Mouse (Mus musculus): Measurements from ENCODE around the gene Cacnb2. TPM values are rescaled to one million over a fixed set of nuclear protein-coding genes. Genes with fewer than 3 reads are reported as not detected.

Gene Cacnb2
- total RNA-seq, 1 experiment from 2014 or later = 35.5 TPM

DNA sequence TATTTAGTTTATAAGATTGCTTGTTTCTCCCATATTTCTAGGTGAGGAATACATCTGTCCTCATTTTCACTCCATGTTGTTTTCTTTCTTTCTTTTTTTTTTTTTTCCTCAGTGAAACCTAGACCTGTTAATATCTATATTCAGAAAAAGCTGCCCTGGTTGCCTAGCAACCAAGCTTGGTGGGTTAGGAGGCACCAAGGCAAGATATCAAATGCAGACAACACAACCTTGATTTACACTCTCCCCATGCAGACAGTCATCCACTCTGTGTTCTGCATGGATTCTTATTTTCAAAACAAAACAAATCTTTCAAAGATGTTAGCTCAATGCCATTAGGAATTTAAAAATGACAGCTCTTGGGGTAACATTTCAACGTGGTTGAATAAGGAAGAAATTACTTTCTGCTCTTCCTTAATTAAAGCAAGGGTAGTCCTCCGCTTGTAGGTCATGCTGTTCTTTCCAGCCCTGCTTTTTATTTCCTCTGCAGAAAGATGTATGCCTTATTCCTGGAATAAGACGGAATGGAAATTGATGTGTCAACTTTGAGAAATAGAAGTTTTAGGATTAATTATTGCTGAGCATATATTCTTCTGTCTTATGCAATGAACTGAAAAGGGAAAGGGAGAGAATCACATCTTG, 172.1 kb downstream of the Cacnb2 start:
- no peak for DNase-seq

DNA sequence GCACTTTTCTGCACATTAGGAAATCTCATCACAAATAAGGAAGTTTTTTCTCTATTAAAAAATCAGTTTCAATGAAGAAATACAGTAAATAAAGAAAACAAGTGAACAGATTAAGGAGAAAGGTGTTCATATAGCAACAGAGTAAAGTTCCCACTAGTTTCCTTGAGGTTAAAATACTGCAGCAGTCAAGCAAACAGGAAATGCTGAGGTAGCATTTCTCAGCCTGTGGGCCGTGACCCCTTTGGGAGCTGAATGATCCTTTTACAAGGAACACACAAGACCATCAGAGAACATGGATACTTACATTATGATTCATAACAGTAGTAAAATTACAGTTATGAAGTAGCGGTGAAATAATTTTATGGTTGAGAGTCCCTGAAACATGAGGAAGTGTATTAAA, 185.1 kb downstream of the Cacnb2 start:
- no peak for DNase-seq

DNA sequence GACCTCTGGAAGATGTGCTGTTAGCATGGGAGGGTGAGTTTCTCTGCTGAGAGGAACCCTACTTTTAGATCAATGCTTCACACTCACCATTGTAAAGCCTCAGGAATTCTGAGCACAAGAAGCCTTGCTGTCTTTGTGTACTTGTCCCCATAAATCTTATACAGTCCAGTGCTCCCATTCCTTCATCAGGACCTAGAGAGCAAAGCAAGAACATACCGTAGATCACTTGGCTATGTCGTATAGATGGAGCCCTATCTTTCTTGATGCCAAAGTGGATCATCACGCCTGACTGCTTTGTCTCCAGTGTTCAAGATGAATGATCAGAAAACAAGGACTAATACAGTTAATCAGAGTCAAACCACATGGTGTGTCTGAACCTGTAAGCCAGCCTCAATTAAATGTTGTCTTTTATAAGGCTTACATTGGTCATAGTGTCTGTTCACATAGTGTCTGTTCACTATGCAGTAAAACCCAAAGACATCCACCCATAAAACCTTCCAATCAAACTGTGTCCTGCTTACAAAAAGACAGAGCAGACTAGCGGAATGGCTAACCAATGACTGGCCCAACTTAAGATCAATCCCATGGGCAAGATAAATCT, 198.7 kb downstream of the Cacnb2 start:
- DNase-seq = no peak

- DNase-seq = no peak
Observed at GRCm38 (mm10) chr2:14807650-14808347, 204.9 kb downstream of the Cacnb2 start.

DNA sequence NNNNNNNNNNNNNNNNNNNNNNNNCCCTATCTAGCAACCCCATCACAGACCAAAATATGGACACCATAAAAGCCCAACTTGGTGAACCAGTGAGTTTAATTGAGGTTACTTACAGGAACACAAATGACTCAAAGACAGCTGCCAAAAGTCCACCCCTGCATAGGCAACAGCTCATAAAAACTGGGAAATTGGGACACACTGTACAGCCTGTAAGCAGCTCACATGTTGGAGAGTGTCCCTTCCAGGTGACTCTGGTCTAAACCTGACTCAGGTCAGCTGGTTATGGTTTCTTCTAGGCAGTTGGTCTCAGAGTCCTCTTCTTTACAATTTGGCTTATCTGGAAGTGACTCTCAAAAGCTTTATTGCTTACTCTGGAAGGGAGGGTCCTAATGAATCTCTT, 212.1 kb downstream of the Cacnb2 start:
- no peak for DNase-seq

- DNase-seq = no peak
Observed at GRCm38 (mm10) chr2:14818651-14819050, 215.8 kb downstream of the Cacnb2 start.

DNA sequence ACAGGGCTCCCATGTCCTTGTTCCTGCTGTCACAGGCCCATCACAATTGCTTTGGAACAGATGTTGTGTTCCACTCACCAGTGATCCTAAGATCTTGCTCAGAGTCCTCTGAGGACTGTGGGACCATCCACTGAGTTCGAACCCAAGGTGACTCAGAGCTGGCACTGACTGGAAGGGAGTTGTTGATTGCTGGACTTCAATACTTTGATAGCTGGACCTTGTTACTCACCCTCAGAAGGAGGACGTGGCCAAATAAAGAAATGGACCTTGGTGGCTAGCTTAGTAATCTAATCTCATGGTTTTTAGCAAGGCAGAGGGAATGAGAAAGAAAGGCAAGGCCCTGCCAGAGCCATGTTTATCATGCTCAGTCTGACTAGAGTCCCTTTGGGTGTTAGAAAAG, 218.1 kb downstream of the Cacnb2 start:
- peak; percentile 43 for DNase-seq

- DNase-seq = no peak
Observed at GRCm38 (mm10) chr2:14823105-14823504, 220.2 kb downstream of the Cacnb2 start.

GRCm38 (mm10) chr2:14823816-14824348, 221.0 kb downstream of the Cacnb2 start:
- DNase-seq = no peak

DNA sequence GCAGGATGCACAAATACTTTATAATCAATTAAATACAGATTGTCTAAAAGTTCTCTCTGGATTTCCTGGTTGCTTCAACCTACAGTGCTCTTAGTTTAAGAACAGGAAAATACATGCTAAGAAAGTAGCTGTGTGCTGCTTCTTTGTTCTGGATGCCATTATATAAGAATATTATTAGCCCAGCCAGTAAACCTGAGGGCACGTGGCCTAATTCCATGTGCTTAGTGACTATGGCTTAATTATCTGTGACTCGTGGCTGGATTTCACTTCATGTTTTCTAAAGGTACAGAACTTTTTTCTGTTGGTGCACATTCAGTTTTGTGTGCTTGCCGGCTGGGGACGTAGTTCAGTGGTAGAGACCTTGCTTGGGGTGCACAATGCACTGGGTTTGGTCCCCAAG, 222.3 kb downstream of the Cacnb2 start:
- DNase-seq = no peak

DNA sequence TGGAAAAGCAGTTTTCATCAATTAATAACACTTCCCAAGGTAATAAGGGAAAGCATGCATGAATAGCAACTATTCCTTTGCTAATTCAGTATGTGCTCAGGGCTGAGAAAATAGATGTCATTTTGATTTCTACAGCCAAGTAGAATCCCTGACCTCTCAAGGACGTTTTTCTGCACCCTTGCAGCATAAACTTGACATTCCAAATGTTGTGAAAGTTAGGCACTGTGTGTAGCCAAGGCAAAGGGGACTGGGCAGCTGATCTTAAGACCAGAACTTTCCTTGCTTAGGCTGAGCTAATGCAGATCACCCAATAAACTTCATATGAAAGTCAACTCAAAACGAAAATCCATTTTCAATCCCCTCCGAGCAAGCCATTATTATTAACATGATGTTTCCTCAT, 226.6 kb downstream of the Cacnb2 start:
- DNase-seq = peak; percentile 52

DNA sequence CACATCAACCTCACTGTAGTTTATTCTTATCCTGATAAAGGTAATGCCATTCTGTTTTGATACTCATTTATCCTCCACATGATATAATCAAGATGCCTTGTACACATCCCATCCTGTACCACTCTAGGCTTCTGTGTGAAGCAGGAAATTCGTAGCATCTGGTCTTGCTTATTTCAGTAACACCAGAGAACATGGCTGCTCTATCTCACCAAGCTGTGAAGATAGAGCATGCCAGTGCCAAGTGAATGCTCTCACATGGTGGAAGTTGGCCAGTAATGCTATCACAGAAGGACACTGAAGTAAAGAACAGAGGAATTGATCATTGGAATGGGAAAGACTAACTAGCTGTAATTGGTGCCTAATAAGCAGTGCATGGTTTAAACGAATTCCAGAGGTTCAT, 228.4 kb downstream of the Cacnb2 start:
- DNase-seq = no peak

GRCm38 (mm10) chr2:14834700-14835317, 231.9 kb downstream of the Cacnb2 start:
- no peak for DNase-seq

DNA sequence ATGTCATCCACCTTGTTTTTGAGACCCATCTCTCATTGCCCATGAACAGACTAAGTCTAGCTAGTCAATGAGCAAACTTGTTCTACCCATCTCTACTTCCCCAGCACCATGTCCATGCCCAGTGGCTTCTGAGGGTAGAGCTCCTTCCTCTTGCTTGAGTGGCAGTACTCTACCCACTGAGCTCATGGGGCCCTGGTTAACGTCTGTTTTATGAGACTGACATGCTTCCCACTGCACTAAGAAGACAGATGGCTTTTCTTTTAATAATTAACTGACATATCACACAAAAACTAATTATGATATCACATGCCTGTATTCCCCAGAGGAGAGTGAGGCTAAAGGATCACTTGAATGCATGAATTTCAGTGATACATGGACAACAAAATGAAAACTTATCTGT, 238.4 kb downstream of the Cacnb2 start:
- DNase-seq = no peak

DNA sequence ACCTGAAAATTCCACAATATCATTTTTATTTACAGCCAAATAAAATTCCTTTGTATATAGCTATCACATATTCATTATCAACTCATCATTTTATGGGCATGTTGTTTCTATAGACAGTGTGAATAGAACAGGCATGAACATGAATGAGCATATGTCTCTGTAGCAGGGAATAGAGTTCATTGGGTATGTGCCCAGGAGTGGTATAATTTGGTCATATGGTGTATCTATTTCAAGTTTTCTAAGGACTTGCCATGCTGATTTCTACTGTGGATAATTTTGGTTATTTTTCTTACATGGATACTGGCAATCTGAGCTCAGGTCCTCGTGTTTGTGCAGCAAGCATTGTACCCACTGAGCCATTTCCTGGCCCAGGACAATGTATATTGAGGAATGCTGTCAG, 243.8 kb downstream of the Cacnb2 start:
- DNase-seq = no peak

GRCm38 (mm10) chr2:14847188-14847587, 244.3 kb downstream of the Cacnb2 start:
- DNase-seq = no peak

DNA sequence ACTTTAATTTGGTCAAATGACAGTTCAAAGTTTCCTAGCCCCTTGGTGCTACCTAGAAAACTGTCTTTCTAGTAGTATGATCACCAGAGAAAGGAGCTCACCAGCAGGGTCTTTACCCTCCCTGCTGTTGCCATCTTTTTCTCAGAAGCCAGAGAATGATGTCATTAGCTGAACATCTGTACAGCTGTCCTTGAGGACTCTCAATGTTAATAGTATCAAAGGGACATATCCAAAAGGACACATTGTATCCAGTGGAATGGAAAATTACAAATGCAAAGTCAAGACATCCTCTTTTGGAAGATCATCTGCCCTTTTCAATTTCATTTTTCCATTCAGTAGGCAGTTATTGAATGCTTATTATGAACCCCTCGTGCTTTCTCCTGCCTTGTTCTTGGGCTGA, 247.9 kb downstream of the Cacnb2 start:
- no peak for DNase-seq

GRCm38 (mm10) chr2:14851383-14851782, 248.5 kb downstream of the Cacnb2 start:
- no peak for DNase-seq

- DNase-seq = no peak
Observed at GRCm38 (mm10) chr2:14854054-14854453, 251.2 kb downstream of the Cacnb2 start.

- no peak for DNase-seq
Observed at GRCm38 (mm10) chr2:14858301-14858700, 255.4 kb downstream of the Cacnb2 start.

DNA sequence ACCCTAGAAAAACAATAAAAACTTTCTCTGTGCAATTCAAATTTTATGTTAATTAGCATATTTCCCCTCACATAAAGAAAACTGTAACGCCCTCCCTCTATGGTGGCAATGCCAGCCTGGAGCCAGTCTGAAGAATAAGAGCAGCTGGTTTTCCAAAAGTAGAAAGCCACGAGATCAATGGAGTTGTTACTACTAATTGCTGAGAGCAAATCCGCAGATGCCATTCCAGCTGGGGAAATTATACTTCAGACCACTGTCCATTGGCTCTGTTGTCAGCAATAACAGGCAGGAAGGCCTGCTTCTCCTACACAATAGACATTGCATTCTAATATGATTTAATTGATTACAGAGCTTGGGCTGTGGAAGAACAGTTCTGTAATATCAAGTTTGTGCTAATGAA, 257.5 kb downstream of the Cacnb2 start:
- DNase-seq = no peak

DNA sequence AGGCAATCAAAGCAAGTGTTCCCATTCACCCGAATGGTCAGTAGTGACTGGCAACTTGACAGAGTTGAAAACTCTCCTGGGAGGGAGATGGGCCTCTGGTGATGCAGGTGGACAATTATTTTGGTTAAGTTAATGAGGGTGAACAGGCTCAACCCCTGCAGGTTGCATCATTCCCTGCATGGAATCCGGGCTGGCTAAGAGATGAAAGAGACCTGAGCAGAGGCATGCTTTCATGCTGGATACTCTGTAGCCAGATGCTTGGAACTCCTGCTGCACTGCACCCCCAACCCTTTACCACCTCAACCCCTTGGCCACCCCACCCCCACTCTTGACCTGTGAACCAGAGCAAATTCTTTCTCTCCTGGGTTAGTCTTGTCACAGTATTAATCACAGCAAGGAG, 258.7 kb downstream of the Cacnb2 start:
- no peak for DNase-seq

GRCm38 (mm10) chr2:14862981-14863380, 260.1 kb downstream of the Cacnb2 start:
- no peak for DNase-seq
